ENCODE assay signal across 9 mouse cellular contexts in the genomic region with DNA sequence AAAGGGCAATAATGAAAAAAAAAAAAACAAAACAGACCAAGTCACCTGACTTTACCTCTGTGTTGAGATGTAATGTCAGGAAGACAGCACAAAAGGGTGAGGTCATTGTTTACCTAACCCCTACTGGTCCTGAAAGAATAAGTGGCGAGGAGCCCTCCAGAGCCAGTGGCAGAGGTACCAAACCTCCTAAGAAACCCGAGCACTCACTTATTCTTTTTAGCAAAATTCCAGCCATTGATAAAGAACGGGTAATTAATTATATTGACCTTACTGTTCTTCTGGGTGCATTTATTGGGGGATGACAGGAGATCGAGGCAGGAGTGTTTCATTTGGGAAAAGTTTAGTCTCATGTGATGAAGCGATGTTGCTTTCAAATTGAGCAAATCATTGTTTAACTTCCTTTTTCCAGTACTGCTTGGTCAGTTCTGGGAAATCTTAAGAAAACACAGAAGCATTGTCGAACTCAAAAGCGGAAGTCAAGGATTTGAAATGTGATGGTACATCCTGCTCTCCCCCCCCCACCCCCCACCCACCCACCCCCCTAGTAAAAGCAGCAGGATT. TPM values are rescaled to one million over a fixed set of nuclear protein-coding genes. Genes with fewer than 3 reads are reported as not detected.
DNase-seq lines count a peak whose midpoint lies in the region; ATAC-seq and TF ChIP-seq lines count a peak whose summit lies in the region.
"Had no signal": no experiment of that assay in that cellular context is flagged by ENCODE, and none has a peak within 500 bp of the region (broad histone marks: within the 10 kb centered on the region; RNA-seq: fewer than 3 reads in every experiment).

No protein-coding gene starts in this region.

- H3K27me3 ChIP-seq in lung, embryonic 15.5 days = no peaks in the 10 kb centered on the region

- H3K9ac ChIP-seq in lung, embryonic 15.5 days = no peak overlapping the region

- H3K9me3 ChIP-seq in lung, embryonic 15.5 days = no peaks in the 10 kb centered on the region

- H3K36me3 ChIP-seq in lung, embryonic 15.5 days = no peaks in the 10 kb centered on the region

- no peak for DNase-seq in gastrocnemius, adult 2 months
- no peak for DNase-seq in gastrocnemius, postnatal 36 days
- peak; percentile 36 for DNase-seq in A20 (ENCODE audit: low read depth, low spot score)
- DNase-seq in embryo, embryonic 9.5 days (ENCODE audit: extremely low spot score) = peak; percentile 14
- no peak for DNase-seq in urinary bladder, postnatal 25 days (ENCODE audit: low spot score)
- DNase-seq in right cerebral cortex, postnatal 36 days (ENCODE audit: low spot score in 2 of 2) = no peak
- DNase-seq in ovary, adult 18-20 months (ENCODE audit: low spot score) = no peak
- DNase-seq: right cerebral cortex, postnatal 4 days had no signal

- peak overlapping the region; percentile 29; the same call in 1 of the 2 replicates for H3K4me2 ChIP-seq in lung, embryonic 15.5 days

- intact Hi-C loops in gastrocnemius, adult 2 months (cut with DNase I) = no loop called here
- intact Hi-C loops in gastrocnemius, postnatal 36 days (cut with DNase I) = no loop called here

- peak overlapping the region; percentile 21 for H3K4me3 ChIP-seq in gastrocnemius, adult 2 months
- no peak overlapping the region for H3K4me3 ChIP-seq in lung, embryonic 15.5 days

- peak overlapping the region; percentile 82 for H3K27ac ChIP-seq in gastrocnemius, adult 2 months
- peak overlapping the region; percentile 88 for H3K27ac ChIP-seq in lung, embryonic 15.5 days

- 26% methylated on average over 7 of the region's 7 CpGs for WGBS in lung, embryonic 15.5 days

- TF ChIP-seq CTCF in gastrocnemius, adult 2 months (IDR thresholded peaks at IDR 0.05) = no peak

- H3K4me1 ChIP-seq in lung, embryonic 15.5 days = peaks cover 29% of the 10 kb centered on the region

- ATAC-seq in lung, embryonic 15.5 days (ENCODE audit: borderline replicate concordance, extremely low read depth, low FRiP score, low TSS enrichment) = no peak

RNA-seq across cellular contexts. Expression of gene Klf6, which starts 56.8 kb away (rescaled TPM):
- 10 to 100 TPM; 23.9 to 34.5 TPM for total RNA-seq in gastrocnemius, adult 2 months (2021)
- 10 to 100 TPM; 19.3 to 32.5 TPM for total RNA-seq in gastrocnemius, postnatal 36 days (2021)
- polyA plus RNA-seq in lung, embryonic 15.5 days (2015; fragmentation: Nextera tagmentation; extraction: Ambion mirVana) = 76.4 and 82.9 TPM in 2 replicates

Comparison
In these comparisons a context has a peak if more than half of its experiments do, and no peak if none do; other contexts are left out.
1. DNase-seq: peak in A20 (single experiment) and embryo, embryonic 9.5 days (single experiment); none in gastrocnemius, adult 2 months (single experiment), gastrocnemius, postnatal 36 days (0 of 2), urinary bladder, postnatal 25 days (single experiment), right cerebral cortex, postnatal 36 days (0 of 2) and ovary, adult 18-20 months (single experiment).